9 mouse cellular contexts compared by ENCODE assay signal in genomic region chr10:80535071-80535470, GRCm38 (mm10). TPM values are rescaled to one million over a fixed set of nuclear protein-coding genes. Genes with fewer than 3 reads are reported as not detected.
DNase-seq lines count a peak whose midpoint lies in the region; TF ChIP-seq lines count a peak whose summit lies in the region.
"Had no signal": no experiment of that assay in that cellular context is flagged by ENCODE, and none has a peak within 500 bp of the region (broad histone marks: within the 10 kb centered on the region; RNA-seq: fewer than 3 reads in every experiment).

No protein-coding gene starts in this region.

- no peaks in the 10 kb centered on the region for H3K27me3 ChIP-seq in thymus, adult 2 months (ENCODE audit: control insufficient read depth, insufficient read depth, low read length)
- H3K27me3 ChIP-seq in forebrain, embryonic 10.5 days (ENCODE audit: poor library complexity, severe bottlenecking) = peaks cover 56% of the 10 kb centered on the region

- peak; percentile 38 for DNase-seq in thymus, postnatal 14 days
- DNase-seq in thymus, adult 2 months = no peak
- no peak for DNase-seq in forebrain, embryonic 10.5 days (ENCODE audit: extremely low spot score, low spot score)
- DNase-seq in lung, postnatal 10 days = peak; percentile 44
- no peak for DNase-seq in right cerebral cortex, adult 2 months (ENCODE audit: low spot score in 2 of 2)
- DNase-seq in left cerebral cortex, postnatal 14 days (ENCODE audit: low spot score in 2 of 2) = no peak
- DNase-seq in left cerebral cortex, adult 18-20 months (ENCODE audit: low spot score in 2 of 2) = no peak
- DNase-seq: cerebellum, adult 11-12 months had no signal

- peaks cover 8% of the 10 kb centered on the region for H3K4me1 ChIP-seq in thymus, adult 2 months (replicated peaks; ENCODE audit: control insufficient read depth, insufficient read depth, low read length)
- peaks cover 43% of the 10 kb centered on the region for H3K4me1 ChIP-seq in forebrain, embryonic 10.5 days

- H3K4me3 ChIP-seq in thymus, adult 2 months (ENCODE audit: control insufficient read depth, insufficient read depth, low read length) = no peak overlapping the region
- peak overlapping the region; percentile 36 for H3K4me3 ChIP-seq in forebrain, embryonic 10.5 days

- TF ChIP-seq CTCF in thymus, adult 2 months (IDR thresholded peaks at IDR 0.05; ENCODE audit: borderline replicate concordance, control insufficient read depth, extremely low read depth, insufficient read depth, low read length, poor library complexity) = no peak

- 10% methylated on average over 14 of the region's 14 CpGs for WGBS in thymus, adult 2 months
- 12% methylated on average over 14 of the region's 14 CpGs for WGBS in forebrain, embryonic 10.5 days

- no peak overlapping the region for H3K27ac ChIP-seq in thymus, adult 2 months (ENCODE audit: control insufficient read depth, insufficient read depth, low read length)
- H3K27ac ChIP-seq in forebrain, embryonic 10.5 days = no peak overlapping the region

- no peaks in the 10 kb centered on the region for H3K9me3 ChIP-seq in forebrain, embryonic 10.5 days

- TF ChIP-seq POLR2A in thymus, adult 2 months (IDR thresholded peaks at IDR 0.05; ENCODE audit: control insufficient read depth, extremely low read depth, insufficient read depth, low read length, poor library complexity) = no peak

- no peaks in the 10 kb centered on the region for H3K36me3 ChIP-seq in thymus, adult 2 months (ENCODE audit: control insufficient read depth, insufficient read depth, low read length)
- H3K36me3 ChIP-seq in forebrain, embryonic 10.5 days (replicated peaks) = no peaks in the 10 kb centered on the region

- intact Hi-C loops in left cerebral cortex, postnatal 14 days (cut with DNase I) = no loop called here

RNA-seq across cellular contexts. Expression of gene Atp8b3, which starts 3.9 kb away (rescaled TPM):
- polyA plus RNA-seq in thymus, adult 2 months (2012; rRNA removed) = 0.20 and 0.31 TPM in 2 replicates
- 0.51 and 0.71 TPM in 2 replicates for polyA plus RNA-seq in forebrain, embryonic 10.5 days (2016; fragmentation: Nextera tagmentation; extraction: Ambion mirVana)
- total RNA-seq in left cerebral cortex, postnatal 14 days (2021) = under 1 TPM; 0.15 TPM
- total RNA-seq in left cerebral cortex, adult 18-20 months (2021) = under 1 TPM; 0.12 to 0.21 TPM
- total RNA-seq: liver, adult 2 months had no signal
- polyA plus RNA-seq: liver, adult 2 months had no signal

RNA-seq across cellular contexts. Expression of gene Rexo1, which starts 26.3 kb away (rescaled TPM):
- polyA plus RNA-seq in thymus, adult 2 months (2012; rRNA removed) = 188 and 209 TPM in 2 replicates
- 32.8 and 34.8 TPM in 2 replicates for polyA plus RNA-seq in forebrain, embryonic 10.5 days (2016; fragmentation: Nextera tagmentation; extraction: Ambion mirVana)
- total RNA-seq in left cerebral cortex, postnatal 14 days (2021) = 10 to 100 TPM; 44.5 to 46.3 TPM
- total RNA-seq in left cerebral cortex, adult 18-20 months (2021) = 10 to 100 TPM; 41.4 to 42.3 TPM

RNA-seq across cellular contexts. Expression of gene Onecut3, which starts 40.4 kb away (rescaled TPM):
- polyA plus RNA-seq in thymus, adult 2 months (2012; rRNA removed) = 0.03 and 0.10 TPM in 2 replicates
- polyA plus RNA-seq in forebrain, embryonic 10.5 days (2016; fragmentation: Nextera tagmentation; extraction: Ambion mirVana) = 0.05 and 0.07 TPM in 2 replicates
- total RNA-seq in left cerebral cortex, postnatal 14 days (2021) = not detected
- not detected for total RNA-seq in left cerebral cortex, adult 18-20 months (2021)
- total RNA-seq: liver, adult 2 months had no signal
- polyA plus RNA-seq: liver, adult 2 months had no signal

RNA-seq across cellular contexts. Expression of gene Klf16, which starts 42.0 kb away (rescaled TPM):
- polyA plus RNA-seq in thymus, adult 2 months (2012; rRNA removed) = 31.0 and 46.9 TPM in 2 replicates
- 7.4 and 7.5 TPM in 2 replicates for polyA plus RNA-seq in forebrain, embryonic 10.5 days (2016; fragmentation: Nextera tagmentation; extraction: Ambion mirVana)
- total RNA-seq in left cerebral cortex, postnatal 14 days (2021) = 10 to 100 TPM; 46.7 to 48.0 TPM
- total RNA-seq in left cerebral cortex, adult 18-20 months (2021) = 10 to 100 TPM; 54.8 to 68.7 TPM

RNA-seq across cellular contexts. Expression of gene Abhd17a, which starts 55.1 kb away (rescaled TPM):
- 310 and 359 TPM in 2 replicates for polyA plus RNA-seq in thymus, adult 2 months (2012; rRNA removed)
- polyA plus RNA-seq in forebrain, embryonic 10.5 days (2016; fragmentation: Nextera tagmentation; extraction: Ambion mirVana) = 71.8 and 75.5 TPM in 2 replicates
- 100 to 1,000 TPM; 212 to 220 TPM for total RNA-seq in left cerebral cortex, postnatal 14 days (2021)
- 100 to 1,000 TPM; 179 to 185 TPM for total RNA-seq in left cerebral cortex, adult 18-20 months (2021)

Comparison
In these comparisons a context has a peak if more than half of its experiments do, and no peak if none do; other contexts are left out.
1. DNase-seq: peak in thymus, postnatal 14 days (single experiment) and lung, postnatal 10 days (single experiment); none in thymus, adult 2 months (single experiment), forebrain, embryonic 10.5 days (single experiment), right cerebral cortex, adult 2 months (0 of 2), left cerebral cortex, postnatal 14 days (0 of 2) and left cerebral cortex, adult 18-20 months (0 of 2).